ENCODE assay signal across 24 mouse cellular contexts in genomic region chr14:55733889-55734288, GRCm38 (mm10). TPM values are rescaled to one million over a fixed set of nuclear protein-coding genes. Genes with fewer than 3 reads are reported as not detected.
"Had no signal": no experiment of that assay in that cellular context is flagged by ENCODE, and none has a peak within 500 bp of the region (broad histone marks: within the 10 kb centered on the region; RNA-seq: fewer than 3 reads in every experiment).

No protein-coding gene starts in this region.

- H3K9me3 ChIP-seq: liver, embryonic 13.5 days; midbrain, embryonic 10.5 days; midbrain, embryonic 13.5 days; neural tube, embryonic 13.5 days; stomach, embryonic 15.5 days had no signal

- H3K9ac ChIP-seq: liver, embryonic 13.5 days; midbrain, embryonic 13.5 days; neural tube, embryonic 13.5 days; stomach, embryonic 15.5 days had no signal

- H3K4me3 ChIP-seq: layer of hippocampus, adult 2 months; left cerebral cortex, adult 2 months; liver, embryonic 13.5 days; midbrain, embryonic 10.5 days; midbrain, embryonic 13.5 days; myocyte; neural tube, embryonic 13.5 days; stomach, embryonic 15.5 days had no signal

- ATAC-seq: midbrain, embryonic 13.5 days; midbrain, embryonic 16.5 days had no signal

- DNase-seq: kidney, adult 2 months; kidney, postnatal 25 days; layer of hippocampus, adult 9-11 months; layer of hippocampus, postnatal 36 days; liver, embryonic 13.5 days; lung, adult 2 months; lung, postnatal 14 days; lung, postnatal 4 days; retina, postnatal 1 day; right cerebral cortex, postnatal 25 days; spleen, adult 18-20 months; thymus, adult 18-20 months; thymus, postnatal 36 days had no signal

- H3K4me1 ChIP-seq: midbrain, embryonic 10.5 days; midbrain, embryonic 13.5 days; neural tube, embryonic 13.5 days; stomach, embryonic 15.5 days had no signal

- H3K4me2 ChIP-seq: liver, embryonic 13.5 days; midbrain, embryonic 13.5 days; neural tube, embryonic 13.5 days; stomach, embryonic 15.5 days had no signal

- H3K27me3 ChIP-seq: neural tube, embryonic 13.5 days; stomach, embryonic 15.5 days had no signal

- H3K27ac ChIP-seq: kidney, postnatal 0 days; layer of hippocampus, adult 2 months; left cerebral cortex, adult 2 months; liver, embryonic 13.5 days; midbrain, embryonic 10.5 days; midbrain, embryonic 13.5 days; neural tube, embryonic 13.5 days; stomach, embryonic 15.5 days had no signal

RNA-seq across cellular contexts. Expression of gene Tgm1, which starts 20.2 kb away (rescaled TPM):
- total RNA-seq: layer of hippocampus, adult 2 months; left cerebral cortex, adult 2 months; left cerebral cortex, postnatal 36 days had no signal

RNA-seq across cellular contexts. Expression of gene Cideb, which starts 24.4 kb away (rescaled TPM):
- total RNA-seq: neutrophil, adult 5-6 weeks had no signal
